Mouse (Mus musculus) layer of hippocampus, adult 11-12 months (tissue): ENCODE measurements around the gene Nol12.
A peak's percentile ranks its signal among the peaks of the same experiment; 100 is the strongest.

ENCODE experiments used
- DNase-seq: peaks from one replicate; pipeline ENCODE4 v3.0.0; 2022; ENCODE audit warnings: low spot score

Gene Nol12

GRCm38 (mm10) chr15:78916052-78916826 is 18.5 kb upstream of the Nol12 start:
- no peak for DNase-seq

DNA sequence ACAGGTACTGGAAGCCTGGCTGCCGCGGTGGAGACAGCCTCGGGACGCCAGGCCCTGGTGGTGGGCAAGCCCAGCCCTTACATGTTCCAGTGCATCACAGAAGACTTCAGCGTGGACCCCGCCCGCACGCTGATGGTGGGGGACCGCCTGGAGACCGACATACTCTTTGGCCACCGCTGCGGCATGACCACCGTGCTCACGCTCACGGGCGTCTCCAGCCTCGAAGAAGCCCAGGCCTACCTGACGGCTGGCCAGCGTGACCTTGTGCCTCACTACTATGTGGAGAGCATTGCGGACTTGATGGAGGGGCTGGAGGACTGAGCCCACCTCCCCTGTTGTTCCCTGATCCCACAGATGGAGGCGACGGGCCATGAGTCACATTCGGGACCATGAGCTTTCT is 16.6 kb upstream of the Nol12 start:
- no peak for DNase-seq

- DNase-seq, result no peak
Measured at GRCm38 (mm10) chr15:78919914-78920313, 14.8 kb upstream of the Nol12 start.

DNA sequence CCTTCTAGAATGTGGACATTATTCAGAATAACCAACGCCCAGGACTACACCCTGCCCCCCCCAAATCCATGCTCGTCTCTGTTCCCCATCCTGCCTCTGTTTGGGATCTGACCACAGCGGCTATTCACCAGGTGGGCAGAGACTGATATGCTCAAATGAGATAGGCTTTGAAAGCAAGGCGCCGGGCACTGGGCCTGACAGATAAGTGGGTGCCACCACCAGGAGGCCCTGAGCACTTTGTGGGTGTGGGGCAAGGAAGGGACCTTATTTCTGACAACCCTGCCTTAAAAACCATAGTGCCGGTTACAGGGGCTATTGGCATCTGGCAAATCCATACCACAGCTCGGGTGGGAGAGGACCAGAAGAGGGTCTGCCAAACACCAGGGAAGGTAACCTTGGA is 12.0 kb upstream of the Nol12 start:
- DNase-seq, result no peak

GRCm38 (mm10) chr15:78923585-78923984 is 11.1 kb upstream of the Nol12 start:
- DNase-seq, result no peak

DNA sequence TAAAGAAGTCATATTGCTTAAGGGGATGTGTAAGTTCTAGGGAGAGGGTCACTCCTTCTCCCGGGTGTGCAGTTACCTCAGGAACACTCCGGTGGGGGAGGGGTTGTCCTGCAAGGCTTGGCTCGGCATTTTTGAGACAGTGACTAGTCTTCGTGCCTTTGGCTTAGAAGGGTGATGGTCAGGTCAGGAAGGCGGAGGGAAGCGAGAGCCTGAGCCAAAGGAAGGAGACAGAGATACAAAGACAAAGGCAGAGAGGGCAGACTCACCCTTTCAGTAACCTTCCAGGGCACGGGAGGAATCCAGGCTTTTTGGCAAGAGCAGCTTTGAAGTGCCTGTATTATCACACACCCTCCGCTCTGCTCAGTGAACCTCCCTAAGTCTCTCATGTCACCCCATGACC is 9.6 kb upstream of the Nol12 start:
- DNase-seq, result no peak

DNA sequence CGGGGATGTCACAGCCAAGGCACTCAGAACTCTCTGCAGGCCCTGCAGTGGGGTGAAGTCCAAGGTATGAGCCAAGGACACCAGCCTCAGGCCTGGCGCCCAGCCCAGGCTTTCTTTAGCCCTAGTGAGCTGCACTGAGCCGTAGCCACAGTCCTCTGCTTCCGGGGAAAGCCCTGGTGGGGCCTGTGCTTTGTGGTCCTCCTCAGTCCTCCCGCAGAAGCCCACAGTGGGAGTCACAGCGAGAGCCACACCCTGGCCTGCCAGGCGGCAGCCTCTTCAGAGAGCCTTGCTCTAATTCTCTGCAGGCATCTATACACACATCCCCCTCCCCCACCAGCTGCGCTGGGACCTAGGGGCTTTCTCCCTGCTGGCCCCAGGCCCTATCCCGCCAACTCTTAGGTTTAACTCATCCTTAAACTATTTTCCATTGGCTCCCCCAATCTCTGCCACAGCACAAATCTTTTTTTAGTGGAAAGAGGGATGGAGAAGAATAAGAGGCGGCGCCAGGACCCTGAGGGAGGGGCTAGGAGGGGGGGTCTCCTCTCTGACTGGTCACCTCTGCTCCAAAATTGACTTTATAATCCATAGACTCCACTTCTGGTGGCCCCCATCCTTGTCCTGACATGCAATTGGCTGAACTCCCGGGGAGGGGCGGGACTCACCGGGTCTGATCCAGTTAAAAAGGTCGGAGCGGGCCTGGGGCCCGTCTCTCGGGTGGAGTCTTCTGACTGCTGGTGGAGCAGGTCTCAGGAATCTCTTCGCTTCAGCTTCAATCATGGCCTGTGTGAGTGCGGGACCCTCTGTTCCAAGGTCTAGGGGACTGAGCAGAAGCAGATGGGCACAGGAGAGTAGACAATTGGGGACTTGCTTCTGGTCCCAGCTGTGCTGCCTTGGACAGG is 8.5 kb upstream of the Nol12 start, which contains the start of gene Lgals1:
Gene Lgals1 (plus strand): TSS at position 705 of the 899 bp plus-strand sequence.
- peak; percentile 51 for DNase-seq

DNA sequence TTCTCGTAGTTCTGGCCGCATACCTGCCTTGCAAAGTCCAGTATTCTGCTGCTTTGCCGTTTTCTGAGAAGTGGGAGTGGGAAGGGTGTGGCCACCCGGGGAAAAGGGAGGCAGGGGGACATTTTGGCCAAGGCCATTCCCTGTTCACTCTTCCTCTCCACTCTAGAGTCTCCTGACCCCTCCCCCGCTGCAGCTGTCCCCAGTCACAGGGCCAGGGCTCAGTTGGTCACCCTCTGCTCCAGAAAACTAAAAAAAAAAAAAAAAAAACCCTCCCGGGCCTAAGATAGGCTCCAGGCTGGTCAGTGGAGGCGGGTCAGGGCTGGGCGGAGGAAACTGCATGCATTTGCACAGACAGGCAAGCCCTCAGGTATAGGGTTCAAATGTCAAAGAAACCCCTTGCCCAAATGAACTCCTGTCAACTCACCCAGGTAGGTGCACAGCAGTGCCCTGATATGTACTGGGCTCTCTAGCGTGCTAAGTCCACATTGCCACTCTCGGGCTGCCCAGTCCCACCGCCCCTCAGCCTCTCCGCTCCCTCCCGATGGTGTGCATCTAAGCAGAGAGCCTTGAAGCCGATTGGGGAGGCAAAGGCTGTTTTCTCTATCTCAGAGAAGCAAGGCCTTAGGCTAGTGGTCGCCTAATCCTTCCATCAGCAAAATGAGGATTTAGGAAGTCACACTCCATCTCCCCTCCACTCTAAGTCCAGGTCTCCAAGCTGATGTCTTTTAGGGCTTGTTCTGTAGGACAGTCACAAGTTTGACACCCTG is 7.5 kb upstream of the Nol12 start:
- DNase-seq, result no peak

GRCm38 (mm10) chr15:78927788-78928457 is 6.8 kb upstream of the Nol12 start:
- no peak for DNase-seq

DNA sequence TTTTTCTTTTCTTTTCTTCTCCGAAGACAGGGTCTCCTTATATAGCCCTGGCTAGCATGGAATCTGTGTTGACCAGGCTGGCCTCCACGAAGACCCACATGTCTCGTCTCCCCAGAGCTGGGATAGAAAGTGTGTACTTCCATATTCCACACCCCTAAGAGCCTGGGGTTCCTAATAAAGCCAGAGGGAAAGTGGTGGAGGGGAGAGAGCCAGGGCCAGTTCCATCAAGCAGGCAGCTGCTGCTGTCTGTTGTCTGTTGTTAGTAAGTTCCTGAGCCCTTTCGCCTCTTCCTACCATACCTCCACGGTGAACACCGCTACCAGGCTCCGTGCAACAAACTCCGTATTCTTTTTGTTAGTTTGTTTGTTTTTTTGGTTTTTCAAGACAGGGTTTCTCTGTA is 6.2 kb upstream of the Nol12 start:
- no peak for DNase-seq

GRCm38 (mm10) chr15:78930192-78930706 is 4.5 kb upstream of the Nol12 start:
- no peak for DNase-seq

GRCm38 (mm10) chr15:78930801-78931426 is 3.8 kb upstream of the Nol12 start:
- DNase-seq, result no peak

DNA sequence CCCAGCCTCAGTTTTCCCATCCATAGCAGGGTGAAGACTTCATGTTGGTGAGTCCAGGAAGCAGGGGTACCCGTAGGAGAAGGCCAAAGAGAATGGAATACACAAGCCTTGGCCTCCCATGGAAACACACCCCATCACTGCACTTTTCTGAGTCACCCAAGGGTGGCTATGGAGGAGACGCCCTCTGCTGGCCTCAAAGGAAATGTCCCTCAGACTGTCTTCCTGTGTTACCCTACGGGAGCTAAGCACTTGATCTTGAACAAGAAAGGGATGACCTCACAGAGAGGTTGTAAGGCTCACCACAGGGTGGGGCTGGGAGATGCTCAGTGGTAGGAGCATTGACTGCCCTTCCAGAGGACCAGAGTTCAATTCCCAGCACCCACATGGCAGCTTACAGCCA is 3.2 kb upstream of the Nol12 start:
- DNase-seq, result no peak

GRCm38 (mm10) chr15:78936403-78936802 is 1.7 kb downstream of the Nol12 start:
- DNase-seq, result no peak

DNA sequence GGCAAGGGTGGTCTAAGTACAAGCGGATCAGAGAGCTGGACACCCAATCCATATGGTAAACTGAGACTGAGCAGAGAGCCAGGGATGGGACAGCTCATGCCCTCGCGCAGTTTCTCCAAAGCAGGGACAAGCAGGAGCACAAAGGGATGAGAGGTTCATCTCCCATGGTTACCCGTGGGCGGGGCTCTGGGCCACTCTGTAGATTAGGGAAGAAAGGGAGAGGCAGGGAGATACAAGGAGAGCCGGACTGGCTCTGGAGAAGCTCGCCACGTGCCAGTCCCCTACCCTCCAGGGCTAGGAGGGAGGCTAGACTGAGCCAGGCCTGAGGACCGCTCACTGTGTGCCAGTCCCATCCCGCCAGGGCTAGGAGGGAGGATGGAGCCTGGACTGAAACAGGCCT is 2.6 kb downstream of the Nol12 start:
- no peak for DNase-seq

- DNase-seq, result no peak
Measured at GRCm38 (mm10) chr15:78937963-78938362, 3.2 kb downstream of the Nol12 start.

- DNase-seq, result no peak
Measured at GRCm38 (mm10) chr15:78940325-78940724, 5.6 kb downstream of the Nol12 start.

GRCm38 (mm10) chr15:78942663-78943062 is 7.9 kb downstream of the Nol12 start:
- DNase-seq, result peak; percentile 81

GRCm38 (mm10) chr15:78946232-78946631 is 11.5 kb downstream of the Nol12 start:
- DNase-seq, result no peak

GRCm38 (mm10) chr15:78947657-78948056 is 12.9 kb downstream of the Nol12 start, which contains the start of gene Triobp:
Triobp (plus strand) TSS chr15:78947724.
- DNase-seq, result peak; percentile 72

GRCm38 (mm10) chr15:78948152-78948725 is 13.5 kb downstream of the Nol12 start:
- no peak for DNase-seq
